Mouse (Mus musculus): ENCODE results near the gene Nsun7.

DNA sequence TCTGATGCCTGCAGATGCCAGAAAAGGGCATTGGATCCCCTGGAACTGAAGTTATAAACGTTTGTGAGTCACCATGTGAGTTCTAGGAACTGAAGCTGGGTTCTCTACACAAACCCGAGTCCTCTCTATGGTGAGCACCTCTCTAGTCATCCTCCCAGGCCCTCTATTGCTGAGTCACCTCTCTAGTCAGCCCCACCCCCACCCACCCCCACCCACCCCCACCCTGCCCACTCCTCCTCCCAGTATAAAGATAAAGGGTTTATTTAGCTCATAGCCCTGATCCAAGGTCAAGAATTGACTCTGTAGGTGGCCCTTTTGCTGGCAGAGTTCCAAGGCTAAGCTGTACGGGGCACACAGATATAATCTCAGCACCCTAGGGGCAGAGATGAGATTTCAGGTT is 27.2 kb upstream of the Nsun7 start:
- TF ChIP-seq CTCF (IDR thresholded peaks at IDR 0.05; ENCODE audit: borderline replicate concordance, extremely low read depth, insufficient read depth, insufficient read length), result no peak
- no peak for TF ChIP-seq POLR2A (IDR thresholded peaks at IDR 0.05; ENCODE audit: borderline replicate concordance, extremely low read depth, insufficient read depth, insufficient read length, poor library complexity, severe bottlenecking)
